Mouse (Mus musculus) CD8-positive naive resting alpha-beta T cell, adult 2 months (primary cell): ENCODE results near the gene Ccl19.
"Not testable (repeated sequence)": the region's sequence is repeated elsewhere in the genome, so short reads cannot be mapped to it uniquely, and the experiment has no call there.

Source experiments
- DNase-seq, 2 experiments: peaks; one replicate each; pipeline ENCODE4 v3.0.0; 2022; ENCODE audit warnings: low read depth in 2 of 2, low spot score in 2 of 2

Gene Ccl19

DNA sequence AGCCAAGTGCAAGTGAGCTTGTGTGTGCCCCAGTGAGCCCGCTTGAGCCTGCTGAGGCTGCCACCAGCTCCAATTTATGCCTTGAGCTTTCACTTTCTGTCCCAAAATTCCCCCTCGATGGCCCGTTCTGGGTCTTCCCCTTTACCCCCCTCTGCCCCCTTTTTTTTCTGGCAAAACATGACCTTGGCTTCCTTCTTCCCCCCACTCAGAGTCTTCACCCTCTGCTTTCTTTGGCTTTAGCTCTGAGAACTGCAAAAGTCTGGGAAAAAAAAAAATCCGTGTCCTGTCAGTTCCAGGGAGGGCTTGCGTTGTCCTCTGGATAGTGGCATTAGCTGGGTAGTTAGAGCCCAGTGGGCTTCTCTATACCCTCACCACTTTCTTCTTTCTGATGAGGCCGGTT lies at the start of gene Ccl19:
Gene Ccl19 (minus strand): TSS at position 101 of the 400 bp plus-strand sequence.
- not testable (repeated sequence) for DNase-seq

GRCm38 (mm10) chr4:42773893-42774292 lies 17.5 kb upstream of the Ccl19 start, which contains the start of gene Ccl21a:
TSS of gene Ccl21a (minus strand) at chr4:42773993.
- not testable (repeated sequence) for DNase-seq

DNA sequence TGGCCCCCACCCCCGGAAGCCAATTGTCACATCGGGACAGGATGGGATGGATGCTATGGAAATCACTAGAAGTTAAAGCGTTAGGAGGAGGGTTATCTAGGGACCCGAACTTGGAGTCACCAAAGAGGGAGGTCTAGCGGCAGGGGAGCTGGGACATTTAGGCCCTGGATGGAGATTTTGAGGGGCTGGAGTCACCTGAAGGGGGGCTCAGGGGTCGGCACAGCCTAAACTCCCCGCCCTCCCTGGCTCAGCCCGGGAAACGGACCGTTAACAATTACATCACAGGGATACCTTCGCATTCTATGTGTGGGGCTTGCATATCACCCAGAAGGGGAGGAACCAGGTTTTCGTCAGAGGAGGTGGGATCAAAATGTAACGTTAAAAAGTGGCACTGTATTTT lies 21.1 kb downstream of the Ccl19 start, which contains the start of gene 4930578G10Rik:
Gene 4930578G10Rik (plus strand): TSS at position 301 of the 400 bp plus-strand sequence.
- not testable (repeated sequence) for DNase-seq
